Mouse (Mus musculus) liver, postnatal 0 days (tissue): Measurements from ENCODE around the gene Git2.

Experiments used
- CTCF ChIP-seq: sonication (generic); IDR thresholded peaks from 2 replicates; pipeline ENCODE4 v1.5.1; 2016; ENCODE audit warnings: antibody characterized with exemption, low read depth
- EP300 ChIP-seq: IDR thresholded peaks from 2 replicates; pipeline ENCODE4 v1.6.1; 2016; ENCODE audit warnings: antibody characterized with exemption, low read depth, mild to moderate bottlenecking

DNA sequence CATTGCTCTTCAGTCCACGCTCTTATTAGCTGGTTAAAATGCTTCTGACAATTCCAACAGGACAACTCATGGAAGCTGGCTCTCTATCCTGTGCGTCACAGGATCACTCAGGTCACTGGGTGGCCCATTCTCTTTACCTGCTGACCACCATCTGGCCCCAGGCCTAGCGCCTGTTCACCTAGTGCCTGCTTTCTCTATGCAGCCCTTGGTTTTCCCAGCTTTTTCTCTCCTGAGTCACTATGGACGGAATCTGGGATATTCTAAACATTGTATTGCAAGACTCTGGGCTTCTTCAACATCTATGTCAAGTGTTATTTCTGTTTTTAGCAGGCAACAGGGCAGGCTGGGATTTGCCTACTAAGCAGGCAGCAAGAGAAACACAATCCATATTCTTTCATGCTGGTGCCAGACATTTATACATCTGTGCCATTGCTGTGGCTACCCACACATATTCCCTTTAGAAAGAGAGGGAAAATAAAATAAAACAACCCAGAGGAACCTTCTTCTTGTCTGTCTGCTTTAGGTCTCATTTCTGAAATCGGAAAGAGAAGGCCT lies 15.7 kb downstream of the Git2 start:
- TF ChIP-seq EP300 (no peak), CTCF (no peak)
